Mouse (Mus musculus) heart, adult 10 weeks (tissue): ENCODE results near the gene Kif19a. TPM values are rescaled to one million over a fixed set of nuclear protein-coding genes. Genes with fewer than 3 reads are reported as not detected.

ENCODE experiments used
- polyA plus RNA-seq: library from polyadenylated mRNA; stranded (reverse); fragments of 350-450 nt; fragmentation: Illumina TruSeq; extraction: RNeasy Lipid Tissue Mini Kit (QIAGEN cat#74804); gene quantifications from one replicate; pipeline ENCODE4 v1.2.3, GENCODE M21; 2014; ENCODE audit warnings: low read depth, low replicate concordance

Gene Kif19a
- polyA plus RNA-seq: 0.55 TPM

GRCm38 (mm10) chr11:114764820-114765818, at the start of gene Kif19a:
Gene Kif19a (plus strand): TSS chr11:114765388.

GRCm38 (mm10) chr11:114726965-114727825, 38.0 kb upstream of the Kif19a start, which contains the start of gene Dnaic2:
Gene Dnaic2 (plus strand): TSS chr11:114727408.

GRCm38 (mm10) chr11:114795848-114796322, 30.7 kb downstream of the Kif19a start, which contains the start of gene Btbd17:
Gene Btbd17 (minus strand): TSS chr11:114795945.

GRCm38 (mm10) chr11:114798624-114799023, 33.4 kb downstream of the Kif19a start, which contains the start of gene Gpr142:
Gene Gpr142 (plus strand): TSS chr11:114798924.

Other genes starting within 250 kb of the Kif19a start
- gene Rpl38, start 96.9 kb upstream of the Kif19a start, polyA plus RNA-seq: 835 TPM
- gene Ttyh2, start 90.0 kb upstream of the Kif19a start, polyA plus RNA-seq: 2.3 TPM
- 0.31 TPM for gene Dnaic2, start 38.0 kb upstream of the Kif19a start, polyA plus RNA-seq
- not detected for gene Btbd17, start 30.6 kb downstream of the Kif19a start, polyA plus RNA-seq
- gene Gpr142, start 33.5 kb downstream of the Kif19a start, polyA plus RNA-seq: not detected
- gene Gprc5c, start 85.8 kb downstream of the Kif19a start, polyA plus RNA-seq: 5.5 TPM
- 1.3 TPM for gene Cd300a, start 124.7 kb downstream of the Kif19a start, polyA plus RNA-seq
- 0.50 TPM for gene Cd300lb, start 169.0 kb downstream of the Kif19a start, polyA plus RNA-seq
- not detected for gene Cd300c, start 203.8 kb downstream of the Kif19a start, polyA plus RNA-seq
- 4.0 TPM for gene Cd300ld, start 224.5 kb downstream of the Kif19a start, polyA plus RNA-seq
- 2.8 TPM for gene Cd300c2, start 236.5 kb downstream of the Kif19a start, polyA plus RNA-seq